Mouse (Mus musculus) retina, adult 2 months (tissue): Measurements from ENCODE around the gene Ugt8a.
A peak's percentile ranks its signal among the peaks of the same experiment; 100 is the strongest.

Experiments used
- DNase-seq: peaks from one replicate; pipeline ENCODE4 v3.0.0-alpha.2; 2012; ENCODE audit warnings: low read depth, low spot score

Gene Ugt8a

GRCm38 (mm10) chr3:125869873-125870272 lies 68.5 kb downstream of the Ugt8a start:
- no peak for DNase-seq

- no peak for DNase-seq
Measured at GRCm38 (mm10) chr3:125861601-125862000, 76.8 kb downstream of the Ugt8a start.

GRCm38 (mm10) chr3:125849163-125849872 lies 89.1 kb downstream of the Ugt8a start:
- peak; percentile 15 for DNase-seq

GRCm38 (mm10) chr3:125828051-125828450 lies 110.4 kb downstream of the Ugt8a start:
- DNase-seq = no peak

- DNase-seq = no peak
Measured at GRCm38 (mm10) chr3:125827256-125827655, 111.2 kb downstream of the Ugt8a start.

- no peak for DNase-seq
Measured at GRCm38 (mm10) chr3:125819741-125820140, 118.7 kb downstream of the Ugt8a start.
